Mouse (Mus musculus) testis, adult 2 months (tissue): Measurements from ENCODE around the gene Gmfg.

Source experiments
- CTCF ChIP-seq: fragments of 200-500 bp; IDR thresholded peaks from 2 replicates; pipeline ENCODE4 v1.5.1; 2012; ENCODE audit warnings: low read depth, mild to moderate bottlenecking, inconsistent platforms, low read length, moderate library complexity; ENCODE audit not compliant: control insufficient read depth, insufficient read depth, insufficient replicate concordance
- POLR2A ChIP-seq: fragments of 200-500 bp; IDR thresholded peaks from 2 replicates; pipeline ENCODE4 v1.6.1; 2012; ENCODE audit warnings: low read depth, mild to moderate bottlenecking, inconsistent platforms, low read length, moderate library complexity; ENCODE audit not compliant: control insufficient read depth

DNA sequence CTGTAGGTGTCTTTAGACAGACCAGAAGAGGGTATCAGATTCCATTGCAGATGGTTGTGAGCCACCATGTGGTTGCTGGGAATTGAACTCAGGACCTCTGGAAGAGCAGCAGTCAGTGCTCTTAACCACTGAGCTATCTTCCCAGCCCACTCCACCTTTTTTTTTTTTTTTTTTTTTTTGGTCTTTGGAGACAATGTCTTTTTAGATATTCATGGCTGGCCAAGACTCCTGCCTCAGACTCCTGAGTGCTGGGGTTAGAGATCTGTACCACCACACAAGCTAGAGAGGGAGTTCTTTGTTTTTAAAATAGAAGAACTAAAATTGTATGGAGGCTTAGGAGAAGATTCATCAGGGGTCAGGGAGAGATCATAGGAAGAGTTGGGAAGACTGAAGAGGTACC is 717 bp downstream of the Gmfg start:
- TF ChIP-seq CTCF (no peak), POLR2A (no peak)
